Mouse (Mus musculus) embryonic facial prominence, embryonic 13.5 days (tissue): ENCODE results near the gene Sar1a. TPM values are rescaled to one million over a fixed set of nuclear protein-coding genes. Genes with fewer than 3 reads are reported as not detected.

Experiments used
- ATAC-seq: fragments of 200-750 bp; cut with Nextera tagmentation; 2 replicates; pipeline ENCODE4 v1.8.0; 2017; ENCODE audit warnings: low read depth; ENCODE audit not compliant: insufficient number of reproducible peaks, insufficient read depth, low FRiP score, low TSS enrichment
- H3K27ac ChIP-seq: fragments of 300-500 bp; sonication (generic); 2 replicates; pipeline ENCODE4 v1.5.1; 2015; ENCODE audit warnings: moderate library complexity, mild to moderate bottlenecking, inconsistent platforms
- H3K27me3 ChIP-seq: fragments of 300-500 bp; sonication (generic); 2 replicates; pipeline ENCODE4 v1.6.1; 2015; ENCODE audit warnings: mild to moderate bottlenecking, inconsistent platforms
- H3K36me3 ChIP-seq: fragments of 300-500 bp; sonication (generic); 2 replicates; pipeline ENCODE4 v1.6.1; 2015; ENCODE audit warnings: mild to moderate bottlenecking, inconsistent platforms
- H3K4me1 ChIP-seq: fragments of 300-500 bp; sonication (generic); 2 replicates; pipeline ENCODE4 v1.6.1; 2015; ENCODE audit warnings: inconsistent platforms
- H3K4me2 ChIP-seq: fragments of 300-500 bp; sonication (generic); 2 replicates; pipeline ENCODE4 v1.6.1; 2015; ENCODE audit warnings: moderate library complexity, mild to moderate bottlenecking, inconsistent platforms
- H3K4me3 ChIP-seq: fragments of 300-500 bp; sonication (generic); 2 replicates; pipeline ENCODE4 v1.5.1; 2015; ENCODE audit warnings: mild to moderate bottlenecking, inconsistent platforms
- H3K9ac ChIP-seq: fragments of 300-500 bp; sonication (generic); 2 replicates; pipeline ENCODE4 v1.6.1; 2015; ENCODE audit warnings: mild to moderate bottlenecking, inconsistent platforms
- H3K9me3 ChIP-seq: fragments of 300-500 bp; sonication (generic); 2 replicates; pipeline ENCODE4 v1.6.1; 2016; ENCODE audit warnings: inconsistent platforms
- WGBS: fragments of 180-500 bp; shearing (Covaris S2); methylation state at CpG from one replicate; pipeline ENCODE4 v1.1.7; 2015; ENCODE audit warnings: mixed read lengths; 5-methylcytosine and 5-hydroxymethylcytosine counted together
- polyA plus RNA-seq: library from polyadenylated mRNA; unstranded; fragments of >200 nt; fragmentation: Nextera tagmentation; extraction: Ambion mirVana; gene quantifications from 2 replicates; pipeline ENCODE4 v1.2.1, GENCODE M21; 2015

Sar1a gene
- polyA plus RNA-seq, 1 experiment from 2014 or later, result 274 TPM

- Histone ChIP-seq H3K4me1 (peaks cover 3% of the 10 kb centered on the region; the same call in 1 of the 2 replicates), H3K4me3 (no peak overlapping the region), H3K9ac (no peak overlapping the region), H3K27ac (no peak overlapping the region), H3K9me3 (no peaks in the 10 kb centered on the region), H3K27me3 (no peaks in the 10 kb centered on the region), H3K36me3 (peaks cover 44% of the 10 kb centered on the region), H3K4me2 (no peak overlapping the region)
- WGBS, result 87% methylated on average over 18 of the region's 18 CpGs
- no peak for ATAC-seq
Observed at GRCm38 (mm10) chr10:61656928-61657882, 22.9 kb upstream of the Sar1a start.

- Histone ChIP-seq H3K4me3 (no peak overlapping the region), H3K9me3 (no peaks in the 10 kb centered on the region), H3K36me3 (peaks cover 48% of the 10 kb centered on the region), H3K27ac (no peak overlapping the region), H3K4me1 (peaks cover 3% of the 10 kb centered on the region; the same call in 1 of the 2 replicates), H3K27me3 (no peaks in the 10 kb centered on the region), H3K9ac (no peak overlapping the region), H3K4me2 (no peak overlapping the region)
- 27% methylated on average over 4 of the region's 4 CpGs for WGBS
- ATAC-seq, result no peak
Observed at GRCm38 (mm10) chr10:61657985-61658384, 22.1 kb upstream of the Sar1a start.

GRCm38 (mm10) chr10:61661887-61662286 lies 18.2 kb upstream of the Sar1a start:
- H3K4me1 ChIP-seq, result peaks cover 3% of the 10 kb centered on the region; the same call in 1 of the 2 replicates

GRCm38 (mm10) chr10:61662391-61662988 lies 17.6 kb upstream of the Sar1a start:
- no peaks in the 10 kb centered on the region for H3K27me3 ChIP-seq
- no peak overlapping the region for H3K4me2 ChIP-seq
- no peak overlapping the region for H3K9ac ChIP-seq
- WGBS, result 47% methylated on average over 10 of the region's 10 CpGs
- H3K4me3 ChIP-seq, result no peak overlapping the region
- H3K27ac ChIP-seq, result no peak overlapping the region
- no peak for ATAC-seq
- no peaks in the 10 kb centered on the region for H3K9me3 ChIP-seq
- H3K4me1 ChIP-seq, result peaks cover 3% of the 10 kb centered on the region; the same call in 1 of the 2 replicates
- peaks cover 68% of the 10 kb centered on the region for H3K36me3 ChIP-seq

More at GRCm38 (mm10) chr10:61661887-61662286, 18.2 kb upstream of the Sar1a start:
- Histone ChIP-seq H3K4me2 (no peak overlapping the region), H3K9ac (no peak overlapping the region), H3K36me3 (peaks cover 64% of the 10 kb centered on the region), H3K9me3 (no peaks in the 10 kb centered on the region), H3K4me3 (no peak overlapping the region), H3K27ac (peak overlapping the region; percentile 8; the same call in 1 of the 2 replicates), H3K27me3 (no peaks in the 10 kb centered on the region)
- 69% methylated on average over 8 of the region's 8 CpGs for WGBS
- no peak for ATAC-seq

- H3K4me3 ChIP-seq, result no peak overlapping the region
- peaks cover 85% of the 10 kb centered on the region for H3K36me3 ChIP-seq
- 96% methylated on average over 10 of the region's 10 CpGs for WGBS
- peaks cover 3% of the 10 kb centered on the region; the same call in 1 of the 2 replicates for H3K4me1 ChIP-seq
- H3K27ac ChIP-seq, result no peak overlapping the region
- H3K9ac ChIP-seq, result no peak overlapping the region
- H3K9me3 ChIP-seq, result no peaks in the 10 kb centered on the region
- H3K4me2 ChIP-seq, result no peak overlapping the region
- no peaks in the 10 kb centered on the region for H3K27me3 ChIP-seq
- ATAC-seq, result no peak
Observed at GRCm38 (mm10) chr10:61665111-61665510, 15.0 kb upstream of the Sar1a start.

- H3K4me2 ChIP-seq, result no peak overlapping the region
- H3K4me1 ChIP-seq, result peaks cover 3% of the 10 kb centered on the region; the same call in 1 of the 2 replicates
- H3K27me3 ChIP-seq, result no peaks in the 10 kb centered on the region
- no peak overlapping the region for H3K9ac ChIP-seq
- no peak for ATAC-seq
- H3K9me3 ChIP-seq, result no peaks in the 10 kb centered on the region
- 93% methylated on average over 3 of the region's 3 CpGs for WGBS
- H3K27ac ChIP-seq, result no peak overlapping the region
- no peak overlapping the region for H3K4me3 ChIP-seq
- H3K36me3 ChIP-seq, result peaks cover 86% of the 10 kb centered on the region
Observed at GRCm38 (mm10) chr10:61665651-61666050, 14.4 kb upstream of the Sar1a start.

GRCm38 (mm10) chr10:61669289-61669688 lies 10.8 kb upstream of the Sar1a start:
- no peak for ATAC-seq
- H3K4me2 ChIP-seq, result no peak overlapping the region
- H3K4me3 ChIP-seq, result no peak overlapping the region
- no peak overlapping the region for H3K9ac ChIP-seq
- H3K4me1 ChIP-seq, result no peaks in the 10 kb centered on the region
- H3K36me3 ChIP-seq, result peaks cover 90% of the 10 kb centered on the region
- 86% methylated on average over 7 of the region's 7 CpGs for WGBS
- H3K9me3 ChIP-seq, result no peaks in the 10 kb centered on the region
- H3K27me3 ChIP-seq, result no peaks in the 10 kb centered on the region
- H3K27ac ChIP-seq, result no peak overlapping the region

- Histone ChIP-seq H3K4me1 (no peaks in the 10 kb centered on the region), H3K9ac (no peak overlapping the region), H3K27me3 (no peaks in the 10 kb centered on the region), H3K4me3 (no peak overlapping the region), H3K9me3 (no peaks in the 10 kb centered on the region), H3K27ac (no peak overlapping the region), H3K4me2 (no peak overlapping the region), H3K36me3 (peaks cover 90% of the 10 kb centered on the region)
- ATAC-seq, result no peak
Observed at GRCm38 (mm10) chr10:61669896-61670295, 10.2 kb upstream of the Sar1a start.

GRCm38 (mm10) chr10:61670758-61671157 lies 9.3 kb upstream of the Sar1a start:
- Histone ChIP-seq H3K27me3 (no peaks in the 10 kb centered on the region), H3K9ac (no peak overlapping the region), H3K36me3 (peaks cover 89% of the 10 kb centered on the region), H3K27ac (no peak overlapping the region), H3K4me2 (no peak overlapping the region), H3K9me3 (no peaks in the 10 kb centered on the region), H3K4me1 (no peaks in the 10 kb centered on the region), H3K4me3 (no peak overlapping the region)
- 94% methylated on average over 3 of the region's 3 CpGs for WGBS
- ATAC-seq, result no peak

GRCm38 (mm10) chr10:61675935-61676334 lies 4.2 kb upstream of the Sar1a start:
- Histone ChIP-seq H3K4me3 (no peak overlapping the region), H3K9ac (no peak overlapping the region), H3K9me3 (no peaks in the 10 kb centered on the region), H3K4me1 (peaks cover 6% of the 10 kb centered on the region; the same call in 1 of the 2 replicates), H3K27me3 (no peaks in the 10 kb centered on the region), H3K4me2 (no peak overlapping the region), H3K36me3 (peaks cover 42% of the 10 kb centered on the region), H3K27ac (no peak overlapping the region)
- 86% methylated on average over 3 of the region's 3 CpGs for WGBS
- no peak for ATAC-seq

GRCm38 (mm10) chr10:61679545-61679944 lies 554 bp upstream of the Sar1a start:
- Histone ChIP-seq H3K4me3 (peak overlapping the region; percentile 94), H3K9ac (peak overlapping the region; percentile 97), H3K4me1 (peaks cover 24% of the 10 kb centered on the region), H3K36me3 (peaks cover 15% of the 10 kb centered on the region), H3K27me3 (no peaks in the 10 kb centered on the region), H3K27ac (peak overlapping the region; percentile 91), H3K9me3 (no peaks in the 10 kb centered on the region), H3K4me2 (peak overlapping the region; percentile 91)
- 37% methylated on average over 9 of the region's 9 CpGs for WGBS
- no peak for ATAC-seq
